Mouse (Mus musculus) liver, embryonic 16.5 days (tissue): ENCODE results near the gene Cyp2d40. TPM values are rescaled to one million over a fixed set of nuclear protein-coding genes. Genes with fewer than 3 reads are reported as not detected.
A peak's percentile ranks its signal among the peaks of the same experiment; 100 is the strongest.
"Not testable (repeated sequence)": the region's sequence is repeated elsewhere in the genome, so short reads cannot be mapped to it uniquely, and the experiment has no call there.

ENCODE experiments used
- ATAC-seq: fragments of 200-750 bp; cut with Nextera tagmentation; 2 replicates; pipeline ENCODE4 v1.8.0; 2017; ENCODE audit warnings: low read depth, mild to moderate bottlenecking, moderate number of reproducible peaks, moderate library complexity
- H3K27ac ChIP-seq: fragments of 300-500 bp; sonication (generic); 2 replicates; pipeline ENCODE4 v1.5.1; 2014; ENCODE audit warnings: mild to moderate bottlenecking, low read length
- H3K27me3 ChIP-seq: fragments of 300-500 bp; sonication (generic); 2 replicates; pipeline ENCODE4 v1.6.1; 2014; ENCODE audit warnings: low read depth, low read length, mixed read lengths; ENCODE audit not compliant: control insufficient read depth, insufficient read depth
- H3K36me3 ChIP-seq: fragments of 300-500 bp; sonication (generic); 2 replicates; pipeline ENCODE4 v1.6.1; 2014; ENCODE audit warnings: mild to moderate bottlenecking; ENCODE audit not compliant: control insufficient read depth, insufficient read depth
- H3K4me1 ChIP-seq: fragments of 300-500 bp; sonication (generic); 2 replicates; pipeline ENCODE4 v1.6.1; 2014; ENCODE audit warnings: low read depth, low read length, mixed read lengths; ENCODE audit not compliant: control insufficient read depth
- H3K4me2 ChIP-seq: fragments of 300-500 bp; sonication (generic); 2 replicates; pipeline ENCODE4 v1.6.1; 2014; ENCODE audit warnings: low read depth, low read length, mixed read lengths
- H3K4me3 ChIP-seq: fragments of 300-500 bp; sonication (generic); 2 replicates; pipeline ENCODE4 v1.5.1; 2014; ENCODE audit warnings: low read depth, mild to moderate bottlenecking, low read length
- H3K9ac ChIP-seq: fragments of 300-500 bp; sonication (generic); 2 replicates; pipeline ENCODE4 v1.6.1; 2014; ENCODE audit warnings: low read depth, low read length
- H3K9me3 ChIP-seq: fragments of 300-500 bp; sonication (generic); replicated peaks from 2 replicates; pipeline ENCODE4 v1.6.1; 2016; ENCODE audit warnings: low read length; ENCODE audit not compliant: control insufficient read depth
- WGBS: fragments of 180-500 bp; shearing (Covaris S2); extraction: QIAGEN DNeasy Blood & Tissue Kit; methylation state at CpG from one replicate; pipeline ENCODE4 v1.1.7; 2014; ENCODE audit not compliant: insufficient replicate concordance; 5-methylcytosine and 5-hydroxymethylcytosine counted together
- polyA plus RNA-seq: library from polyadenylated mRNA; unstranded; fragments of >200 nt; fragmentation: Nextera tagmentation; extraction: Ambion mirVana; gene quantifications from 2 replicates; pipeline ENCODE4 v1.2.1, GENCODE M21; 2015

Cyp2d40 gene
- polyA plus RNA-seq, 1 experiment from 2014 or later: 0.07 TPM

DNA sequence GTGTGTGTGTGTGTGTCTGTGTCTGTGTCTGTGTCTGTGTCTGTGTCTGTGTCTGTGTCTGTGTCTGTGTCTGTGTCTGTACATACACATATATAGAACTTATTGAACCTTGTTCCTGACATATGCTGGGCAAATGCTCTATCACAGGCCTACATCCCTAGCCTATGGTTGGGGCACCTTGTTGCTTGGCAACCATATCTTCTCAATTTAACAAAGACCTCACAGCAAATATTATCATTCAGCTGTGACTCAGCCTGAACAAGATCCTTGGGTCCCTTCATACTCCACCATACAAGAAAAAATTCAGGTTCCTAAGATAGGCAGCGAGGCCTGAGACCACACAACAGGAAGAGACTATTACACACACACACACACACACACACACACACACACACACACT lies 29.5 kb upstream of the Cyp2d40 start:
- H3K4me1 ChIP-seq: no peaks in the 10 kb centered on the region
- H3K27me3 ChIP-seq: no peaks in the 10 kb centered on the region
- H3K9ac ChIP-seq: no peak overlapping the region
- WGBS: 47% methylated on average over 1 of the region's 1 CpGs
- no peaks in the 10 kb centered on the region for H3K36me3 ChIP-seq
- no peaks in the 10 kb centered on the region for H3K9me3 ChIP-seq
- H3K4me2 ChIP-seq: no peak overlapping the region
- peak overlapping the region; percentile 30 for H3K4me3 ChIP-seq
- H3K27ac ChIP-seq: peak overlapping the region; percentile 63; the same call in 1 of the 2 replicates
- no peak for ATAC-seq

- Histone ChIP-seq H3K9me3 (no peaks in the 10 kb centered on the region), H3K27me3 (no peaks in the 10 kb centered on the region), H3K4me1 (no peaks in the 10 kb centered on the region), H3K9ac (peak overlapping the region; percentile 2; the same call in 1 of the 2 replicates), H3K4me2 (peak overlapping the region; percentile 18), H3K4me3 (peak overlapping the region; percentile 30), H3K27ac (no peak overlapping the region), H3K36me3 (no peaks in the 10 kb centered on the region)
- 67% methylated on average over 11 of the region's 11 CpGs for WGBS
- ATAC-seq: no peak
Measured at GRCm38 (mm10) chr15:82792566-82792965, 28.6 kb upstream of the Cyp2d40 start.

GRCm38 (mm10) chr15:82784581-82784980 lies 20.6 kb upstream of the Cyp2d40 start:
- Histone ChIP-seq H3K9ac (no peak overlapping the region), H3K27me3 (no peaks in the 10 kb centered on the region), H3K36me3 (no peaks in the 10 kb centered on the region), H3K9me3 (no peaks in the 10 kb centered on the region), H3K4me1 (no peaks in the 10 kb centered on the region), H3K27ac (no peak overlapping the region), H3K4me3 (no peak overlapping the region), H3K4me2 (no peak overlapping the region)
- no peak for ATAC-seq
- WGBS: 40% methylated on average over 1 of the region's 1 CpGs

GRCm38 (mm10) chr15:82783800-82784199 lies 19.8 kb upstream of the Cyp2d40 start:
- H3K27me3 ChIP-seq: no peaks in the 10 kb centered on the region
- no peak overlapping the region for H3K27ac ChIP-seq
- H3K4me3 ChIP-seq: no peak overlapping the region
- H3K4me2 ChIP-seq: no peak overlapping the region
- WGBS: 46% methylated on average over 1 of the region's 1 CpGs
- ATAC-seq: no peak
- H3K9me3 ChIP-seq: no peaks in the 10 kb centered on the region
- no peaks in the 10 kb centered on the region for H3K4me1 ChIP-seq
- no peak overlapping the region for H3K9ac ChIP-seq
- no peaks in the 10 kb centered on the region for H3K36me3 ChIP-seq

DNA sequence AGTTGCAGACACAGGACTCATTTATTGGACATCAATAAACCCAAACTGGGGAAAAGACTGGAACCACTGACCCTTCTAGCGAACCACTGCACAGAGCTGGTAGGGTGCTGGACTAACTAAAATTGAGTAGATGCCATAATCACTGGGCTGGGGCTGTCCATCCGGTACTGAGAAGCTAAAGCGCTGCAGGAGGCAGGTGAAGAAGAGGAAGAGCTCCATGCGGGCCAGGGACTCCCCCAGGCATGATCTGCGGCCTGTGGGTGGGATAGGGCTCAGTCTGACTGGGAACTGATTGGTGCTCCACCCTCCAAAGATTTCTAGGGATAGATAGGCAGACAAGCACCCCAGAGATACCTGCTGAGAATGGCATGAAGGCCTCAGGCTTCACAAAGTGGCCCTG lies 13.9 kb upstream of the Cyp2d40 start:
- not testable (repeated sequence) for H3K36me3 ChIP-seq, H3K9ac ChIP-seq, H3K27me3 ChIP-seq, H3K4me1 ChIP-seq, H3K27ac ChIP-seq, H3K9me3 ChIP-seq, ATAC-seq, H3K4me2 ChIP-seq, H3K4me3 ChIP-seq
- 68% methylated on average over 5 of the region's 5 CpGs for WGBS

DNA sequence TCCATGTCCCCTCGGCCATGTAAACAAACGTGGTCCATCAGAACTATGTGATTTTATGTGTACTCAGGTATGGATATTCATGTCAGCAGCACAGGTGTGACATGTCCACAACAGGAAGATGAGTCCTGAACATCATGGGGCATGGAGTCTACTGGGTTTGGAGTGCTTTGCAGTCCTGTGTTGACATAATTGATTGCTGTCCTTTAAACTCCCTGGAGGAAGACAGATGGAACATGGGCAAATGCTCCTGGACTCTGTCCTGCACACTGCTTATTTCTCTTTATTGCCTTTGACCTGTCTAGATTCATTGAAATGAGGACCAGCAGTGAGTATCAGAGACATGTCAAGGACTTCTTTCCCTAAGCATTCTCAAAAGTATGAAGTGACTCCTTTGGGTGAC lies 2.0 kb upstream of the Cyp2d40 start:
- Histone ChIP-seq H3K4me2 (no peak overlapping the region), H3K27me3 (no peaks in the 10 kb centered on the region), H3K9ac (no peak overlapping the region), H3K27ac (no peak overlapping the region), H3K4me1 (no peaks in the 10 kb centered on the region), H3K9me3 (no peaks in the 10 kb centered on the region), H3K4me3 (no peak overlapping the region), H3K36me3 (no peaks in the 10 kb centered on the region)
- WGBS: 57% methylated on average over 2 of the region's 2 CpGs
- peak; percentile 51 for ATAC-seq

DNA sequence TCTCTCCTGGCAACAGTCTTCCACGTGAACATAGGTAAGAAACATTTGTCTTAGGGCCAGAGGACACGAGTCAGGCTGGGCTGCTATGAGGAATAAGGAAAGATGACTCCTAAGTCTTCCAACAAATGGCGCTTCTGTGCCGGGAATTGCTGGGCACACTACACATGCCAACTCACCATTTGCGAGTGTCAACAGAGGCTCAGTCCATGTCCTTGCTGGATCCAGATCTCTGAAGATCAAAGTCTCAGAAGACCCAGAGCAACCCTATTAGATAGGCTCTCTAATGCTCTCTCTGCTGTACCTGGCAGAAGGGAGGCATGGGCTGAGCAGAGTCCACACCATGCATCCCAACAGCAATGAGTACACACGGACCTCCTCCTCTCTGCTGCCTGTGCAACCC lies 898 bp upstream of the Cyp2d40 start:
- no peak for ATAC-seq
- Histone ChIP-seq H3K9ac (no peak overlapping the region), H3K27ac (no peak overlapping the region), H3K4me1 (no peaks in the 10 kb centered on the region), H3K27me3 (no peaks in the 10 kb centered on the region), H3K36me3 (no peaks in the 10 kb centered on the region), H3K4me2 (no peak overlapping the region), H3K9me3 (no peaks in the 10 kb centered on the region), H3K4me3 (no peak overlapping the region)
- WGBS: 57% methylated on average over 6 of the region's 6 CpGs

- Histone ChIP-seq H3K9ac (no peak overlapping the region), H3K36me3 (no peaks in the 10 kb centered on the region), H3K27me3 (no peaks in the 10 kb centered on the region), H3K27ac (no peak overlapping the region), H3K9me3 (no peaks in the 10 kb centered on the region), H3K4me3 (no peak overlapping the region), H3K4me2 (no peak overlapping the region), H3K4me1 (no peaks in the 10 kb centered on the region)
- no peak for ATAC-seq
- 24% methylated on average over 1 of the region's 1 CpGs for WGBS
Measured at GRCm38 (mm10) chr15:82748141-82748540, 15.8 kb downstream of the Cyp2d40 start.

GRCm38 (mm10) chr15:82747516-82747915 lies 16.5 kb downstream of the Cyp2d40 start:
- 17% methylated on average over 1 of the region's 1 CpGs for WGBS
- no peak overlapping the region for H3K4me3 ChIP-seq
- no peaks in the 10 kb centered on the region for H3K4me1 ChIP-seq
- H3K9ac ChIP-seq: no peak overlapping the region
- no peaks in the 10 kb centered on the region for H3K9me3 ChIP-seq
- no peak overlapping the region for H3K4me2 ChIP-seq
- H3K27me3 ChIP-seq: no peaks in the 10 kb centered on the region
- ATAC-seq: peak; percentile 50; the same call in 1 of the 2 replicates
- no peaks in the 10 kb centered on the region for H3K36me3 ChIP-seq
- H3K27ac ChIP-seq: no peak overlapping the region
